Mouse (Mus musculus) kidney, postnatal 0 days (tissue): ENCODE results near the gene Bud13. TPM values are rescaled to one million over a fixed set of nuclear protein-coding genes. Genes with fewer than 3 reads are reported as not detected.

ENCODE experiments used
- ATAC-seq: fragments of 200-750 bp; cut with Nextera tagmentation; replicated peaks from 2 replicates; pipeline ENCODE4 v1.8.0; 2017; ENCODE audit warnings: low read depth, moderate number of reproducible peaks, moderate TSS enrichment, moderate library complexity; ENCODE audit not compliant: low FRiP score
- DNase-seq: peaks from one replicate; pipeline ENCODE4 v3.0.0-alpha.2; 2016; ENCODE audit warnings: low spot score
- H3K27ac ChIP-seq: fragments of 300-500 bp; sonication (generic); 2 replicates; pipeline ENCODE4 v1.5.1; 2014; ENCODE audit warnings: mild to moderate bottlenecking
- H3K27me3 ChIP-seq: fragments of 300-500 bp; sonication (generic); 2 replicates; pipeline ENCODE4 v1.6.1; 2014; ENCODE audit warnings: low read length, mixed read lengths; ENCODE audit not compliant: insufficient read depth
- H3K36me3 ChIP-seq: fragments of 300-500 bp; sonication (generic); 2 replicates; pipeline ENCODE4 v1.6.1; 2014; ENCODE audit warnings: low read length, mixed read lengths; ENCODE audit not compliant: insufficient read depth
- H3K4me1 ChIP-seq: fragments of 300-500 bp; sonication (generic); replicated peaks from 2 replicates; pipeline ENCODE4 v1.6.1; 2014; ENCODE audit warnings: antibody characterized with exemption, low read length, mixed read lengths; ENCODE audit not compliant: insufficient read depth
- H3K4me2 ChIP-seq: fragments of 300-500 bp; sonication (generic); 2 replicates; pipeline ENCODE4 v1.6.1; 2014; ENCODE audit warnings: mild to moderate bottlenecking, low read length, moderate library complexity, mixed read lengths
- H3K4me3 ChIP-seq: fragments of 300-500 bp; sonication (generic); replicated peaks from 2 replicates; pipeline ENCODE4 v1.5.1; 2014; ENCODE audit warnings: low read depth, low read length
- H3K9ac ChIP-seq: fragments of 300-500 bp; sonication (generic); 2 replicates; pipeline ENCODE4 v1.6.1; 2014; ENCODE audit warnings: low read depth, low read length
- H3K9me3 ChIP-seq: fragments of 300-500 bp; sonication (generic); replicated peaks from 2 replicates; pipeline ENCODE4 v1.6.1; 2016; ENCODE audit warnings: low read length, inconsistent platforms, mixed read lengths
- CTCF ChIP-seq: IDR thresholded peaks from 2 replicates; pipeline ENCODE4 v1.5.1; 2016; ENCODE audit warnings: antibody characterized with exemption, low read depth, mild to moderate bottlenecking, moderate library complexity
- WGBS: fragments of 180-500 bp; shearing (Covaris S2); extraction: QIAGEN DNeasy Blood & Tissue Kit; methylation state at CpG from one replicate; pipeline ENCODE4 v1.1.7; 2014; 5-methylcytosine and 5-hydroxymethylcytosine counted together
- polyA plus RNA-seq: library from polyadenylated mRNA; unstranded; fragments of >200 nt; fragmentation: Nextera tagmentation; extraction: Ambion mirVana; gene quantifications from 2 replicates; pipeline ENCODE4 v1.2.1, GENCODE M21; 2015

Bud13 gene
- polyA plus RNA-seq, 1 experiment from 2014 or later, result 14.9 TPM

GRCm38 (mm10) chr9:46259111-46259510 is 23.7 kb upstream of the Bud13 start:
- no peaks in the 10 kb centered on the region for H3K36me3 ChIP-seq
- no peak overlapping the region for H3K4me2 ChIP-seq
- no peaks in the 10 kb centered on the region for H3K9me3 ChIP-seq
- DNase-seq, result no peak
- no peak for ATAC-seq
- H3K4me3 ChIP-seq, result no peak overlapping the region
- no peak for TF ChIP-seq CTCF
- no peak overlapping the region for H3K27ac ChIP-seq
- no peaks in the 10 kb centered on the region for H3K4me1 ChIP-seq
- H3K9ac ChIP-seq, result no peak overlapping the region
- WGBS, result 86% methylated on average over 6 of the region's 6 CpGs
- no peaks in the 10 kb centered on the region for H3K27me3 ChIP-seq

GRCm38 (mm10) chr9:46261131-46261530 is 21.7 kb upstream of the Bud13 start:
- Histone ChIP-seq H3K4me2 (no peak overlapping the region), H3K9me3 (no peaks in the 10 kb centered on the region), H3K9ac (no peak overlapping the region), H3K27me3 (no peaks in the 10 kb centered on the region), H3K36me3 (no peaks in the 10 kb centered on the region), H3K27ac (no peak overlapping the region), H3K4me3 (no peak overlapping the region), H3K4me1 (no peaks in the 10 kb centered on the region)
- WGBS, result 82% methylated on average over 7 of the region's 7 CpGs
- ATAC-seq, result no peak
- no peak for DNase-seq
- TF ChIP-seq CTCF, result no peak

GRCm38 (mm10) chr9:46268343-46268873 is 14.4 kb upstream of the Bud13 start, which contains the start of gene Apoa5:
Gene Apoa5 (plus strand): TSS chr9:46268633.
- Histone ChIP-seq H3K27me3 (no peaks in the 10 kb centered on the region), H3K36me3 (no peaks in the 10 kb centered on the region), H3K4me2 (no peak within 1 kb of the TSS), H3K4me1 (no peaks in the 10 kb centered on the region), H3K4me3 (no peak within 1 kb of the TSS), H3K27ac (no peak within 1 kb of the TSS), H3K9ac (no peak within 1 kb of the TSS), H3K9me3 (no peaks in the 10 kb centered on the region)
- 44% methylated on average over 7 of the region's 7 CpGs for WGBS
- TF ChIP-seq CTCF, result no peak
- DNase-seq (no peak), ATAC-seq (no peak)

GRCm38 (mm10) chr9:46269125-46269524 is 13.7 kb upstream of the Bud13 start:
- H3K4me3 ChIP-seq, result no peak overlapping the region
- no peak overlapping the region for H3K4me2 ChIP-seq
- no peaks in the 10 kb centered on the region for H3K36me3 ChIP-seq
- DNase-seq (no peak), ATAC-seq (no peak)
- 85% methylated on average over 5 of the region's 5 CpGs for WGBS
- H3K9ac ChIP-seq, result no peak overlapping the region
- no peaks in the 10 kb centered on the region for H3K9me3 ChIP-seq
- H3K4me1 ChIP-seq, result peaks cover 2% of the 10 kb centered on the region; the same call in 1 of the 2 replicates
- TF ChIP-seq CTCF, result no peak
- no peaks in the 10 kb centered on the region for H3K27me3 ChIP-seq
- H3K27ac ChIP-seq, result no peak overlapping the region

GRCm38 (mm10) chr9:46270782-46271181 is 12.0 kb upstream of the Bud13 start:
- H3K9ac ChIP-seq, result no peak overlapping the region
- no peaks in the 10 kb centered on the region for H3K27me3 ChIP-seq
- TF ChIP-seq CTCF, result no peak
- H3K4me1 ChIP-seq, result peaks cover 2% of the 10 kb centered on the region; the same call in 1 of the 2 replicates
- H3K9me3 ChIP-seq, result no peaks in the 10 kb centered on the region
- H3K27ac ChIP-seq, result no peak overlapping the region
- H3K36me3 ChIP-seq, result peaks cover 10% of the 10 kb centered on the region; the same call in 1 of the 2 replicates
- no peak overlapping the region for H3K4me2 ChIP-seq
- ATAC-seq (no peak), DNase-seq (no peak)
- H3K4me3 ChIP-seq, result no peak overlapping the region
- 92% methylated on average over 4 of the region's 4 CpGs for WGBS

GRCm38 (mm10) chr9:46272070-46272469 is 10.7 kb upstream of the Bud13 start:
- TF ChIP-seq CTCF, result no peak
- H3K27me3 ChIP-seq, result no peaks in the 10 kb centered on the region
- no peak for ATAC-seq
- H3K9me3 ChIP-seq, result no peaks in the 10 kb centered on the region
- H3K4me2 ChIP-seq, result no peak overlapping the region
- peaks cover 19% of the 10 kb centered on the region for H3K36me3 ChIP-seq
- H3K4me3 ChIP-seq, result no peak overlapping the region
- peaks cover 2% of the 10 kb centered on the region; the same call in 1 of the 2 replicates for H3K4me1 ChIP-seq
- no peak overlapping the region for H3K9ac ChIP-seq
- 85% methylated on average over 9 of the region's 9 CpGs for WGBS
- no peak for DNase-seq
- H3K27ac ChIP-seq, result no peak overlapping the region
